Mouse (Mus musculus) macrophage (primary cell): ENCODE data around the gene Pigv. TPM values are rescaled to one million over a fixed set of nuclear protein-coding genes. Genes with fewer than 3 reads are reported as not detected.
"Not testable (repeated sequence)": the region's sequence is repeated elsewhere in the genome, so short reads cannot be mapped to it uniquely, and the experiment has no call there.

Experiments used
- H3K27ac ChIP-seq: fragments of 350-480 bp; formaldehyde crosslinking; 2 replicates; pipeline ENCODE4 v1.9.0; 2021
- H3K36me3 ChIP-seq: fragments of 350-480 bp; formaldehyde crosslinking; 2 replicates; pipeline ENCODE4 v1.9.0; 2021; ENCODE audit errors: inconsistent target
- H3K4me3 ChIP-seq: fragments of 350-480 bp; formaldehyde crosslinking; 2 replicates; pipeline ENCODE4 v1.9.0; 2021; ENCODE audit errors: inconsistent target
- H3K79me2 ChIP-seq: fragments of 350-480 bp; formaldehyde crosslinking; 2 replicates; pipeline ENCODE4 v1.9.0; 2021; ENCODE audit errors: inconsistent target
- WGBS: methylation state at CpG from one replicate; pipeline ENCODE4 v1.1.7; 2026; ENCODE audit warnings: inconsistent platforms; ENCODE audit not compliant: missing documents; 5-methylcytosine and 5-hydroxymethylcytosine counted together
- polyA plus RNA-seq: library from polyadenylated mRNA; stranded (reverse); fragments of 250-400 nt; gene quantifications from 3 replicates; pipeline ENCODE4 v1.2.4, GENCODE M21; 2018; ENCODE audit warnings: inconsistent platforms

Gene Pigv
- polyA plus RNA-seq, 1 experiment from 2014 or later, result 3.4 TPM

GRCm38 (mm10) chr4:133662421-133662820 is 10.0 kb downstream of the Pigv start:
- H3K4me3 ChIP-seq, result no peak overlapping the region
- H3K79me2 ChIP-seq, result no peaks in the 10 kb centered on the region
- peaks cover 13% of the 10 kb centered on the region; the same call in 1 of the 2 replicates for H3K36me3 ChIP-seq
- WGBS, result 92% methylated on average over 8 of the region's 8 CpGs
- no peak overlapping the region for H3K27ac ChIP-seq

DNA sequence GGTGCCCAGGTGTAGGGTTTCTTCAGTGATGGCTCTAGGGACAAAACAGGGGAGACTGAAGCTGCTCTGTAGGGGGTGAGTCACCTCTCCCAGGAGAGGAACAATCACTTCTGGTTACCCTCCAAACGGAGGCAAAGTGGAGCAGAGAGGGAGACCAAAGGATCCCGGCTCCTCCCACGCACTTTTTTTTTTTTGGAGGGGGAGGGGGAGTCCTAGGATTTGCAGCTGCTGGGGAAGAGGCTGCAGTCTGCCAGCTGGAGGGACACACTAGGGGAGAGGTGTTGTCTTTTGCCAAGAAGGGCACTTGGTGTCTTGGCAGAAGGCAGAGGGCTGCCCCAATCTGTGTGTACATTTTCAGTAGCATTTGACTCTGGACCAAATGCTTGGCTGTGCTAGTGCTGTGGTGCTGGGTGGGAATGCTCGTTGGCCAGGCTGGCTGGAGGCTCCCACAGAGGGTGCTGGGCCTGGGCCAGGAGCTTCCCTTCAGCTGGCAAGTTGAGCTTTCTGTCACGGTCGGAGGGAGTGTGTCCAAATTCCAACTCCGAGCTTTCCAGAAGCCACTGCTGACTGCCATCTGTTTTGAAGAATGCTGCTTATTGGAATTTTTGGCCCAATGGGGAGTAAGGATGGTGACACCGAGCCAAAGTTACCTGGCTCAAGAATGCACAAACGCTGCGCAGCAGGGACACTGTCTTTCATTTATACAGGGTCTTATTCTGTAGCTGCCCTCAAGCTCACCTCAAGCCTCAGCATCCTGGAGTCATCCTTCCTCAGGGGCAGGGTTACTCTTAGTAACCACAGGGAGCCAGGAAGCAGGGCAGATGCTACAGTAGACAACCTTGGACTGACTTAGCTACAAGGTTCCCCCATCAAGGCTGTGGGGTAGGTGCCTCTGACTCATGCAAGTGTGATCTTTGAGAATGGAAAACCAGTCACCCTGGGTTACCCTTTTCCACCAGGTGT is 12.0 kb downstream of the Pigv start:
- WGBS, result 29% methylated on average over 10 of the region's 10 CpGs
- H3K27ac ChIP-seq, result peak overlapping the region; percentile 92
- peak overlapping the region; percentile 15 for H3K4me3 ChIP-seq
- H3K79me2 ChIP-seq, result no peaks in the 10 kb centered on the region
- H3K36me3 ChIP-seq, result peaks cover 13% of the 10 kb centered on the region; the same call in 1 of the 2 replicates

GRCm38 (mm10) chr4:133659497-133660192 is 12.8 kb downstream of the Pigv start:
- WGBS, result 0% methylated on average over 15 of the region's 15 CpGs
- H3K27ac ChIP-seq, result peak overlapping the region; percentile 92
- no peaks in the 10 kb centered on the region for H3K79me2 ChIP-seq
- H3K36me3 ChIP-seq, result peaks cover 5% of the 10 kb centered on the region; the same call in 1 of the 2 replicates
- peak overlapping the region; percentile 15 for H3K4me3 ChIP-seq

- peak overlapping the region; percentile 92 for H3K27ac ChIP-seq
- 35% methylated on average over 2 of the region's 2 CpGs for WGBS
- H3K4me3 ChIP-seq, result no peak overlapping the region
- H3K79me2 ChIP-seq, result no peaks in the 10 kb centered on the region
- H3K36me3 ChIP-seq, result peaks cover 5% of the 10 kb centered on the region; the same call in 1 of the 2 replicates
Measured at GRCm38 (mm10) chr4:133658729-133659128, 13.7 kb downstream of the Pigv start.

DNA sequence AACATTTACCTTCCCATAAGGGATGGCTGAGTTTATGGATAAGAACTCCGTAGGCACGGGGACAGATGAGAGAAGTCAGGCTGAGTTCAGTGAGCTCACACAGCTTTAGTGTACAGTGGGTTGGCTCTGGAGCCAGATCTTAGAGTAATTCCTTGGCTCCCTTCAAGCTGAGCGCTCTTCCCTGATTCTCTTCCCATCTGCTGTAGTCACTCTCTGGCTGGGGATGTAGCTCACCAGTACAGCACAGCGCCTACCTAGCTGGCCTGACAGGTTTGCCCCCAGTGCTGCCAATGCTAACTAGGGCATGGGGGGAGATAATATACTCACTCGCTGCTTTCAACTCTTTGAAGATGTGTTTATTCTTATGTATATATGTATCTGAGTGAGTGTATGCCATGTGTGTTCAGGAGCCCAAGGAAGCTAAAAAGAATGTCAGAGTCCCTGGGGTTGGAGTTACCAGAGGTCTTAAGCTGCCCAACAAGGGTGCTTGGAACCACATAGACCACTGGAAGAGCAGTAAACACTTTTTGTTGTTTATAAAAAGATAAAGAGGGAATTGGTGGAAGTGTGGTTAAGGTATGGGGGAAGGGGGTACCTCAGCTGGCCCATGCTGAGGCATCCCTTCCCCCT is 14.5 kb downstream of the Pigv start:
- no peak overlapping the region for H3K4me3 ChIP-seq
- H3K27ac ChIP-seq, result no peak overlapping the region
- H3K79me2 ChIP-seq, result no peaks in the 10 kb centered on the region
- peaks cover 5% of the 10 kb centered on the region; the same call in 1 of the 2 replicates for H3K36me3 ChIP-seq
- 97% methylated on average over 5 of the region's 5 CpGs for WGBS

DNA sequence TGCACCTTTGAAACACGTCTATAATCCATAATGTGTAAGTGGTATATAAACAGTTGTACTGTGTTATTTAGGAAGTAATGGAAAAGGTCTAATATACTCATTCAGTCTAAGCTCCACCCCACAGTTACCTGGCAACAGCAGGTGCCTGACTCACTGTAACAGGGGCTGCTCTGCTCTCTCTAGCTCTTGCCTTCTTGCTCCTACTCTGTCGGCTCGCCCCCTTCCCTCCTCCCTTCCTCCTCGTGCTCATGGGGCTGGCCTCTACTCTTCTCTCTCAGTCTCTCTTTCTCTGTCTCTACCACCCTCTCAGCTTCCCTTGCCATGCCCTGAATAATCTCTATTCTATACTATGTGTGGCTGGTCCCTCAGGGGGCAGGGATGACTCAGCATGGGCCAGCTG is 15.4 kb downstream of the Pigv start:
- no peaks in the 10 kb centered on the region for H3K79me2 ChIP-seq
- no peak overlapping the region for H3K27ac ChIP-seq
- H3K4me3 ChIP-seq, result no peak overlapping the region
- H3K36me3 ChIP-seq, result no peaks in the 10 kb centered on the region; the same call in 1 of the 2 replicates
- WGBS, result 49% methylated on average over 4 of the region's 4 CpGs

GRCm38 (mm10) chr4:133656294-133656693 is 16.2 kb downstream of the Pigv start:
- Histone ChIP-seq H3K36me3 (no peaks in the 10 kb centered on the region), H3K79me2 (no peaks in the 10 kb centered on the region), H3K27ac (no peak overlapping the region), H3K4me3 (no peak overlapping the region)
- WGBS, result 98% methylated on average over 4 of the region's 4 CpGs

- 91% methylated on average over 5 of the region's 5 CpGs for WGBS
- not testable (repeated sequence) for H3K36me3 ChIP-seq, H3K27ac ChIP-seq, H3K4me3 ChIP-seq, H3K79me2 ChIP-seq
Measured at GRCm38 (mm10) chr4:133654070-133654469, 18.4 kb downstream of the Pigv start.

- 95% methylated on average over 10 of the region's 10 CpGs for WGBS
- Histone ChIP-seq H3K27ac (no peak overlapping the region), H3K79me2 (no peaks in the 10 kb centered on the region), H3K36me3 (no peaks in the 10 kb centered on the region), H3K4me3 (no peak overlapping the region)
Measured at GRCm38 (mm10) chr4:133652746-133653145, 19.7 kb downstream of the Pigv start.

GRCm38 (mm10) chr4:133651986-133652385 is 20.5 kb downstream of the Pigv start:
- Histone ChIP-seq H3K4me3 (no peak overlapping the region), H3K27ac (no peak overlapping the region), H3K79me2 (no peaks in the 10 kb centered on the region), H3K36me3 (no peaks in the 10 kb centered on the region)
- 67% methylated on average over 4 of the region's 4 CpGs for WGBS

- Histone ChIP-seq H3K4me3 (no peak overlapping the region), H3K36me3 (no peaks in the 10 kb centered on the region), H3K79me2 (no peaks in the 10 kb centered on the region), H3K27ac (no peak overlapping the region)
- 33% methylated on average over 10 of the region's 10 CpGs for WGBS
Measured at GRCm38 (mm10) chr4:133651445-133651844, 21.0 kb downstream of the Pigv start.

- Histone ChIP-seq H3K79me2 (no peaks in the 10 kb centered on the region), H3K4me3 (peak within 1 kb of the TSS; percentile 47), H3K36me3 (no peaks in the 10 kb centered on the region), H3K27ac (peak within 1 kb of the TSS; percentile 29; the same call in 1 of the 2 replicates)
- 31% methylated on average over 7 of the region's 7 CpGs for WGBS
Measured at GRCm38 (mm10) chr4:133649989-133650699, 22.3 kb downstream of the Pigv start, which contains the start of gene Zdhhc18. Gene Zdhhc18, minus strand, starts transcription at chr4:133650154.

DNA sequence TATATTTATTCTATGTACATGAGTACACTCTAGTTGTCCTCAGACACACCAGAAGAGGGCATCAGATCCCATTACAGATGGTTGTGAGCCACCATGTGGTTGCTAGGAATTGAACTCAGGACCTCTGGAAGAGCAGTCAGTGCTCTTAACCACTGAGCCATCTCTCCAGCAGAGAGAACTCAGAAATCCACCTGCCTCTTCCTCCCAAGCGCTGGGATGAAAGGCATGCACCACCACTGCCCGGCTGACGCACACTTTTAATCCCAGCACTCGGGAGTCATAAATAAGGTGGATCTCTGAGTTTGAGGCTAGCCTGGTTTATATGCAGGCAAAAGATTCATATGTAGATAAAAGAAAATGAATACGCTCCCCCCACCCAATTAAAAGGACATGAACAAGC is 23.0 kb downstream of the Pigv start:
- H3K36me3 ChIP-seq, H3K79me2 ChIP-seq: not testable (repeated sequence)
- WGBS, result 82% methylated on average over 5 of the region's 5 CpGs
- H3K27ac ChIP-seq, result peak overlapping the region; percentile 29; the same call in 1 of the 2 replicates
- H3K4me3 ChIP-seq, result peak overlapping the region; percentile 47

DNA sequence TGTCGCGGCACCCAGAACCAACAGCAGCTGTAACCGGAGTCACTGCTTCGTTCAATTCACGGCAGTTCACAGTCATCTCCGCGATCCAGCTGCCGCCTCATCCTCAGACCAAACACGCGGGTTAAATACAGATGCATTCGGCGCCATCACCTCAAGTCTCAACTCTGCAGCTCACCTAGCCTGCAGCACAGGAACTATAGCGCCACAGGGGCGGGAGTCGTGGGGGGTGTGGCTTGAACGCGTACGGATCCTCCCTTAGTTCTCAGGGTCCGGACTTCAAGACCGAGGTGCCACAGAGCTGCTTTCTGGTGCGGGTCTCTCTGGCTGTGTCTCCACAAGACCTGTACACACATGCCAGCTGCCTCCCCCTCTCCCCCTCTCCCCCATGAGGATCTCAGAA is 26.8 kb downstream of the Pigv start:
- no peak overlapping the region for H3K4me3 ChIP-seq
- no peaks in the 10 kb centered on the region for H3K79me2 ChIP-seq
- no peak overlapping the region for H3K27ac ChIP-seq
- no peaks in the 10 kb centered on the region for H3K36me3 ChIP-seq
- WGBS, result 82% methylated on average over 17 of the region's 21 CpGs
